Mouse (Mus musculus) neural tube, embryonic 11.5 days (tissue): ENCODE data around the gene Mocs1. TPM values are rescaled to one million over a fixed set of nuclear protein-coding genes. Genes with fewer than 3 reads are reported as not detected.

Source experiments
- ATAC-seq: fragments of 200-750 bp; cut with Nextera tagmentation; 2 replicates; pipeline ENCODE4 v1.8.0; 2017; ENCODE audit warnings: moderate number of reproducible peaks, mild to moderate bottlenecking, moderate TSS enrichment, moderate library complexity; ENCODE audit not compliant: insufficient read depth, low FRiP score, low TSS enrichment
- DNase-seq: peaks from one replicate; pipeline ENCODE4 v3.0.0-alpha.2; 2015; ENCODE audit warnings: low spot score
- H3K27ac ChIP-seq: fragments of 300-500 bp; sonication (generic); 2 replicates; pipeline ENCODE4 v1.5.1; 2014; ENCODE audit warnings: low read depth, mild to moderate bottlenecking, low read length
- H3K27me3 ChIP-seq: fragments of 300-500 bp; sonication (generic); 2 replicates; pipeline ENCODE4 v1.6.1; 2014; ENCODE audit warnings: mild to moderate bottlenecking, low read length, mixed read lengths; ENCODE audit not compliant: control insufficient read depth, insufficient read depth
- H3K36me3 ChIP-seq: fragments of 300-500 bp; sonication (generic); 2 replicates; pipeline ENCODE4 v1.6.1; 2014; ENCODE audit warnings: mild to moderate bottlenecking, low read length, moderate library complexity, mixed read lengths; ENCODE audit not compliant: control insufficient read depth, insufficient read depth
- H3K4me1 ChIP-seq: fragments of 300-500 bp; sonication (generic); 2 replicates; pipeline ENCODE4 v1.6.1; 2014; ENCODE audit warnings: low read length, mixed read lengths; ENCODE audit not compliant: control insufficient read depth, insufficient read depth
- H3K4me2 ChIP-seq: fragments of 300-500 bp; sonication (generic); 2 replicates; pipeline ENCODE4 v1.6.1; 2014; ENCODE audit warnings: low read depth, mild to moderate bottlenecking, moderate library complexity
- H3K4me3 ChIP-seq: fragments of 300-500 bp; sonication (generic); 2 replicates; pipeline ENCODE4 v1.5.1; 2014; ENCODE audit warnings: low read depth, low read length
- H3K9ac ChIP-seq: fragments of 300-500 bp; sonication (generic); 2 replicates; pipeline ENCODE4 v1.6.1; 2014; ENCODE audit warnings: mild to moderate bottlenecking, low read length
- H3K9me3 ChIP-seq: fragments of 300-500 bp; sonication (generic); 2 replicates; pipeline ENCODE4 v1.6.1; 2016; ENCODE audit warnings: low read length; ENCODE audit not compliant: control insufficient read depth
- WGBS: fragments of 180-500 bp; shearing (Covaris S2); extraction: QIAGEN DNeasy Blood & Tissue Kit; methylation state at CpG from one replicate; pipeline ENCODE4 v1.1.7; 2014; 5-methylcytosine and 5-hydroxymethylcytosine counted together
- polyA plus RNA-seq: library from polyadenylated mRNA; unstranded; fragments of >200 nt; fragmentation: Nextera tagmentation; extraction: Ambion mirVana; gene quantifications from 2 replicates; pipeline ENCODE4 v1.2.1, GENCODE M21; 2014

Mocs1 gene
- polyA plus RNA-seq, 1 experiment from 2014 or later: 7.1 TPM

- Histone ChIP-seq H3K4me1 (peaks cover 6% of the 10 kb centered on the region), H3K4me3 (peak overlapping the region; percentile 75), H3K9ac (peak overlapping the region; percentile 89), H3K36me3 (no peaks in the 10 kb centered on the region), H3K27me3 (no peaks in the 10 kb centered on the region), H3K27ac (no peak overlapping the region), H3K4me2 (peak overlapping the region; percentile 89), H3K9me3 (no peaks in the 10 kb centered on the region)
- no peak for ATAC-seq
- no peak for DNase-seq
- 62% methylated on average over 13 of the region's 13 CpGs for WGBS
Measured at GRCm38 (mm10) chr17:49428751-49429415, 721 bp downstream of the Mocs1 start.

GRCm38 (mm10) chr17:49429471-49430129, 1.4 kb downstream of the Mocs1 start:
- Histone ChIP-seq H3K27ac (no peak overlapping the region), H3K27me3 (no peaks in the 10 kb centered on the region), H3K4me1 (peaks cover 6% of the 10 kb centered on the region), H3K9me3 (no peaks in the 10 kb centered on the region), H3K9ac (no peak overlapping the region), H3K4me3 (no peak overlapping the region; the same call in 1 of the 2 replicates), H3K4me2 (no peak overlapping the region), H3K36me3 (no peaks in the 10 kb centered on the region; the same call in 1 of the 2 replicates)
- DNase-seq (no peak), ATAC-seq (no peak)
- 92% methylated on average over 6 of the region's 6 CpGs for WGBS

- no peak for ATAC-seq
- no peak overlapping the region for H3K9ac ChIP-seq
Measured at GRCm38 (mm10) chr17:49430136-49430535, 2.0 kb downstream of the Mocs1 start.

GRCm38 (mm10) chr17:49431176-49431575, 3.0 kb downstream of the Mocs1 start:
- Histone ChIP-seq H3K4me2 (no peak overlapping the region), H3K4me1 (peaks cover 6% of the 10 kb centered on the region), H3K36me3 (peaks cover 5% of the 10 kb centered on the region), H3K27me3 (no peaks in the 10 kb centered on the region), H3K4me3 (no peak overlapping the region), H3K27ac (no peak overlapping the region), H3K9ac (no peak overlapping the region), H3K9me3 (no peaks in the 10 kb centered on the region)
- 92% methylated on average over 6 of the region's 6 CpGs for WGBS
- DNase-seq (no peak), ATAC-seq (no peak)

More at GRCm38 (mm10) chr17:49430136-49430535, 2.0 kb downstream of the Mocs1 start:
- Histone ChIP-seq H3K36me3 (peaks cover 1% of the 10 kb centered on the region), H3K27ac (no peak overlapping the region), H3K4me2 (no peak overlapping the region), H3K9me3 (no peaks in the 10 kb centered on the region), H3K4me1 (peaks cover 6% of the 10 kb centered on the region), H3K27me3 (no peaks in the 10 kb centered on the region), H3K4me3 (no peak overlapping the region)
- WGBS: 79% methylated on average over 6 of the region's 6 CpGs
- no peak for DNase-seq

- no peak for DNase-seq
Measured at GRCm38 (mm10) chr17:49432071-49432711, 4.0 kb downstream of the Mocs1 start.

GRCm38 (mm10) chr17:49433071-49433470, 4.9 kb downstream of the Mocs1 start:
- no peak for DNase-seq
- H3K36me3 ChIP-seq: peaks cover 5% of the 10 kb centered on the region
- no peak overlapping the region for H3K9ac ChIP-seq
- peaks cover 6% of the 10 kb centered on the region for H3K4me1 ChIP-seq
- H3K4me2 ChIP-seq: no peak overlapping the region
- ATAC-seq: no peak
- 83% methylated on average over 6 of the region's 6 CpGs for WGBS
- H3K27ac ChIP-seq: no peak overlapping the region
- H3K4me3 ChIP-seq: no peak overlapping the region
- no peaks in the 10 kb centered on the region for H3K9me3 ChIP-seq
- H3K27me3 ChIP-seq: no peaks in the 10 kb centered on the region

More at GRCm38 (mm10) chr17:49432071-49432711, 4.0 kb downstream of the Mocs1 start:
- H3K4me1 ChIP-seq: peaks cover 6% of the 10 kb centered on the region
- H3K27me3 ChIP-seq: no peaks in the 10 kb centered on the region
- no peak overlapping the region for H3K9ac ChIP-seq
- H3K36me3 ChIP-seq: peaks cover 5% of the 10 kb centered on the region
- no peak overlapping the region for H3K4me3 ChIP-seq
- no peak for ATAC-seq
- H3K4me2 ChIP-seq: no peak overlapping the region
- WGBS: 56% methylated on average over 4 of the region's 4 CpGs
- no peaks in the 10 kb centered on the region for H3K9me3 ChIP-seq
- no peak overlapping the region for H3K27ac ChIP-seq

GRCm38 (mm10) chr17:49434236-49434635, 6.1 kb downstream of the Mocs1 start:
- WGBS: 80% methylated on average over 6 of the region's 6 CpGs
- Histone ChIP-seq H3K27ac (no peak overlapping the region), H3K4me3 (no peak overlapping the region), H3K9me3 (no peaks in the 10 kb centered on the region), H3K36me3 (peaks cover 5% of the 10 kb centered on the region), H3K4me1 (no peaks in the 10 kb centered on the region; the same call in 1 of the 2 replicates), H3K9ac (no peak overlapping the region), H3K27me3 (no peaks in the 10 kb centered on the region), H3K4me2 (no peak overlapping the region)
- ATAC-seq (no peak), DNase-seq (no peak)

- H3K36me3 ChIP-seq: peaks cover 5% of the 10 kb centered on the region
- ATAC-seq (no peak), DNase-seq (no peak)
- WGBS: 96% methylated on average over 10 of the region's 10 CpGs
- H3K9ac ChIP-seq: no peak overlapping the region
- no peaks in the 10 kb centered on the region for H3K9me3 ChIP-seq
- H3K4me2 ChIP-seq: no peak overlapping the region
- H3K4me1 ChIP-seq: no peaks in the 10 kb centered on the region
- no peak overlapping the region for H3K27ac ChIP-seq
- no peaks in the 10 kb centered on the region for H3K27me3 ChIP-seq
- no peak overlapping the region for H3K4me3 ChIP-seq
Measured at GRCm38 (mm10) chr17:49435081-49435480, 6.9 kb downstream of the Mocs1 start.
